Mouse (Mus musculus): ENCODE data around the gene Fes.

The Fes gene

DNA sequence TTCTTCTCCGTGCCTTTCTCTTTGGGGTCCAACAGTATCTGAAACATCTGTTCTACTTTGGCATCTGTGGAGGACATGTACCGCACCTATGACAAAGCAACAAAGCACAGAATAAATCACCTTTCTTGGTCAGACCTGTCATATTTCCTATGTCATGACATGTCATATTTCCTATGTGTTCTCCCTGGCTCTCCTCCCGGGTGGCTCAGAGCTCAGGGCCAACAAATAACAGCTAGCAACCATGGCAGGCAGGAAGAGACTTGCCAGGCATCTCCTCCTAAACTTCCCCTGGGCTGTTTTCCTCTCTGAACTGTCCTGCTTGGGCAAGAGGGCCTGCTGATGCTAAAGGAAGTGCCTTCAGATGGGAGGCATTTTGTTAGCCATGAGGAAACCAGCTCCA lies 50.8 kb downstream of the Fes start:
- in situ Hi-C loops (cut with MboI; ENCODE audit: low pct_unique_long_range_greater_than_20kb in 1 of 2, low sequenced_read_pairs in 2 of 2, unreplicated experiment in 1 of 2): no loop called here

DNA sequence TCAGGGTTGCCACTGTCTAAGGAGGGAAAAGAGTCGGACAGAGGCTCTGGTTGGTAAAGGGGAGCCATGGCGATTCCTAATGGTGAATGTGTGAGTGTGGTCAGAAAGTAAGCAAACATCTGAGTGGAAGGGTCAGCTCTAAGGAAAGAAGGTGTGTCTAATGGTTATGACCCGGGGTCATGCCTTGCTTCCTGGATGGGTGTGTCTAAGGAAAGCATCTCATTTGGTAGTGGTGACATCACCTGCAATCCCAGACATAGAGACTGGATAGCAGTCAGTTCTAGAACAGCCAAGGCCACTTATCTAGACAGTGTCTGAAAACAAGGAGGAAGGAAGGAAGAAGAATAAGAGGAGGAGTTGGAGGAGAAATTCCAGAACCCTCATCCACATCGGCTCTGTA lies 52.9 kb downstream of the Fes start:
- in situ Hi-C loops (cut with MboI; ENCODE audit: low pct_unique_long_range_greater_than_20kb in 1 of 2, low sequenced_read_pairs in 2 of 2, unreplicated experiment in 1 of 2): no loop called here

DNA sequence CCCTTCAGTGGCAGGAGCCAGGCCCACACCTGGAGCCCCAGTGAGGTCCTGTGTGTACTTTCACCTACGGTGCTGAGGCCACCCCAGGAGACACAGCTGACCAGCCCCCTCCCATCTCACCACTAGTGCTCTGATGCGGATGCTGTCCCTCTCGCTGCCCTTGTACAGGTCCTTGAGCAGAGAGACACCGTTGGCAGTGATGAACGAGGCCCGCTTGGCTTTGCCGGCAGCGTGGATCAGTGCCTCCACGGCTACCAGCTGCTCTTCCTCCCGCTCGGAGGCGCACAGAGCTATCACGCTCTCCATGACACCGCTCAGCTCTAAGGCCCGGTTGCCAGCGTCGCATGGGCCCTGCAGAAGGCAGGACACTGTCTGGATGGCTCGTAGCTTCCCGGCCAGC lies 56.3 kb downstream of the Fes start:
- in situ Hi-C loops (cut with MboI; ENCODE audit: low pct_unique_long_range_greater_than_20kb in 1 of 2, low sequenced_read_pairs in 2 of 2, unreplicated experiment in 1 of 2): no loop called here

DNA sequence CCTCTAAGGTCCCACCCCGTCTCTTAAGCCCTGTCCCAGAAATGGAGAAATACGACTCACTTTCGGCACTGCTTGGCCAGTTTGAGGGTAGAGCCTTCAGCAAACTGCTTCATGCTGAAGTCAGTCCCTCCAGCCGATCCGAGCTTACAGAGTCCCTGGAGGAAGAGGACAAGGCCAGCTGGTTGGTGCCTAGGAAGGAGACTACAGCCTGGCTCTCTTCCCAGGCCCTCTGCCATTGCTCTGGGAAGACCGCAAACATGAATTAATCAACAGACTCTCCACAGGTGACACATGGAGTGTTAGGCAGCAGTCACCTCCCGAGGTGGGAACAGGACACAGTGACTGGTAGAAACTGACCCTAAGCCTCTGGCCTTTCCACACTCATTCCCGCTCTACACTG lies 57.5 kb downstream of the Fes start:
- in situ Hi-C loops (cut with MboI; ENCODE audit: low pct_unique_long_range_greater_than_20kb in 1 of 2, low sequenced_read_pairs in 2 of 2, unreplicated experiment in 1 of 2): no loop called here

Measured in mouse embryonic stem cell (cell line).